Mouse (Mus musculus): ENCODE measurements around the gene Nav2.

- no peak for TF ChIP-seq CTCF (IDR thresholded peaks at IDR 0.05; ENCODE audit: borderline replicate concordance, extremely low read depth, insufficient read depth, insufficient read length)
- TF ChIP-seq POLR2A (IDR thresholded peaks at IDR 0.05; ENCODE audit: borderline replicate concordance, extremely low read depth, insufficient read depth, insufficient read length, poor library complexity, severe bottlenecking): no peak
Observed at GRCm38 (mm10) chr7:49034253-49034652, 125.7 kb downstream of the Nav2 start.
